Mouse (Mus musculus): Measurements from ENCODE around the gene Atm. TPM values are rescaled to one million over a fixed set of nuclear protein-coding genes. Genes with fewer than 3 reads are reported as not detected.

Gene Atm
- polyA plus RNA-seq (2012; rRNA removed) = 11.4 and 11.8 TPM in 2 replicates

DNA sequence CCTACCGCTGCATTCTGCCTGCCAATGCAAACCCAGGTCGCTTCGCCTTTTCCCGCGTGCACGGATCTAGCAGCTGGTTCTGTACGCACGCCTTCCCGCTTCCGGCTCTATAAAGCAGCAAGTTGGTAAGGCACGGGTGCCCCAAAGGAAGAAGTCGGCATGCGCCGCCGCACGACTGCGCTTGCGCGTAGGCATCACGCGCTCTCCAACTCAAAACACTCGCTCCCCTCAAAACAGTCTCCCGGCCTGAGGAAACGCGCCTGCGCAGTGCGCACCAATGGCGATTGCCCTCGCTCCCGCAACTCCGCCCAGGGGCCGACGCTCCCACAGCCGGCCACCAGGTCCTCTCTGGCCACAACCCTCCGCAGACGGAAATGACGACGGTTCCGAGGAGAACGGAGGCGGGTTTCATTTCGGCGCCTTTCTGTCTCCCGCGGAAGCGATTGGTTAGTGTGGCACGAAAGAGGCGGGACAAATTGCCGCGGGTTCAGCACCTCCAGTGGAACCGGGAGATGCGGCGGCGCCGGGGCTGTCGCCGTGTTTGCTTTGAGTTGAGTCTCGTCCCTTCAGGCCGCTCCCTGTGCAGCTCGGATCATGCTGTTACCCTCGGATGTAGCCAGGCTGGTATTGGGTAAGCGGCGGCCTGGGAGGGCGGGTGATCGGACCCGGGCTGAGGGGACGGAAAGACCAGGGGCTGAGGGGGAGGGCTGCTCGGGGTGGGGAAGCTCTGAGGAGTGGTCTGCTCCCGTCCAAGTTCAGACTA is at the start of gene Atm, which contains the start of gene Npat:
Atm (minus strand) TSS at position 183 of the 763 bp plus-strand sequence.
Npat (plus strand) TSS at position 490 of the 763 bp plus-strand sequence.

DNA sequence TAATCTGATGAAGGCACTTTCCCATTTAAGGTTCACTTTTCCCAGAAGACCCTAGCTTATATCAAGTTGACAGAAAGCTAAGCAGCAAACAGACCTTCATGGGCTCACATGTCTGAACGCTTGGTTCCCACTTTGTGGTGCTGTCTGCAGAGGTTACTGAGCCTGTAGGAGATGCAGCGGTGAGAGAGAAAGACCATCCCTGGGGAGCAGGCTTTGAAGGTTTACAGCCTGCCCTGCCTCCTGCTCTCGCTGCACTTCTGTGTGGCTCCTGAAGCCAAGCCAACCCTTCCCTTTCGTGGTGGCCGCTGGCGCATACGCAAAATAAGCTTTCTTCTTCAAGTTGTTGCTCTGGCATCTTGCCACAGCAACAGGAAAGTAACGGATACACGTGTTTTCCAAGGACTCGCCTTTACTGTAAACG is 134.2 kb downstream of the Atm start, which contains the start of gene 4930550C14Rik:
4930550C14Rik (plus strand) TSS at position 35 of the 421 bp plus-strand sequence.

Other genes starting within 250 kb of the Atm start
- gene Exph5, start 235.1 kb downstream of the Atm start, polyA plus RNA-seq (2012; rRNA removed) = 0.07 and 0.18 TPM in 2 replicates
- gene Kdelc2, start 152.7 kb downstream of the Atm start, polyA plus RNA-seq (2012; rRNA removed) = 2.9 and 5.3 TPM in 2 replicates
- gene 4930550C14Rik, start 134.4 kb downstream of the Atm start, polyA plus RNA-seq (2012; rRNA removed) = 0.22 and 0.73 TPM in 2 replicates
- gene Npat, start 307 bp upstream of the Atm start, polyA plus RNA-seq (2012; rRNA removed) = 11.1 and 11.6 TPM in 2 replicates
- gene Acat1, start 73.6 kb upstream of the Atm start, polyA plus RNA-seq (2012; rRNA removed) = 96.6 and 96.9 TPM in 2 replicates
- gene Cul5, start 133.3 kb upstream of the Atm start, polyA plus RNA-seq (2012; rRNA removed) = 18.3 and 19.4 TPM in 2 replicates
- gene Rab39, start 169.5 kb upstream of the Atm start, polyA plus RNA-seq (2012; rRNA removed) = 1.1 and 1.7 TPM in 2 replicates
- 8.3 and 9.0 TPM in 2 replicates for gene Slc35f2, start 234.8 kb upstream of the Atm start, polyA plus RNA-seq (2012; rRNA removed)

Data from central nervous system, embryonic 14 days (tissue).